Mouse (Mus musculus) telencephalon, adult 2 months (tissue): Measurements from ENCODE around the gene Eno3.

Experiments
- DNase-seq: peaks from one replicate; pipeline ENCODE4 v3.0.0-alpha.2; 2011; ENCODE audit warnings: low read depth, low spot score

Eno3 gene

DNA sequence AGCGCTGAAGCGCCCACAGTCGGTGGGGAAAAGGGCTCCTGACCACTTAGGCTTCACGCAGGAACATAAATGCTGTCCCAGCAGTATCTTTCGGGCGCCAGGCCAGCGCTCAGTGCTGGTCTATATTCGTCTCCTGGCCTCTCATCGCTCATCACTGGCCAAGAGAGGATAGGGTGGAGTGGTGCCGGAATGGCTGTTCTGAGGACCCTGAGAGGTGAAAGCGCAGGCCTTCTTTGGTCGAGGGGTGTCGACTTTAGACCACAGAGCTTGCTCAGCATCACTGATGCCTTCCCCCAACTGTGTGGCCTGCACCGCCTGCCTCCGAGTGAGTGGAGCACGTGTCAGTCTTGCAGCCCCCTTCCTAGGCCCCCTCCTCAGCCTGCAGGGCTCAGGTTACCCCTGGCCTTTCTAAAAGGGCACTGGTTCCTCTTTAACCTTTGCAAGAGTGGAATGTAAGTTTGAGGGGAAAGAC is 510 bp upstream of the Eno3 start:
- no peak for DNase-seq

DNA sequence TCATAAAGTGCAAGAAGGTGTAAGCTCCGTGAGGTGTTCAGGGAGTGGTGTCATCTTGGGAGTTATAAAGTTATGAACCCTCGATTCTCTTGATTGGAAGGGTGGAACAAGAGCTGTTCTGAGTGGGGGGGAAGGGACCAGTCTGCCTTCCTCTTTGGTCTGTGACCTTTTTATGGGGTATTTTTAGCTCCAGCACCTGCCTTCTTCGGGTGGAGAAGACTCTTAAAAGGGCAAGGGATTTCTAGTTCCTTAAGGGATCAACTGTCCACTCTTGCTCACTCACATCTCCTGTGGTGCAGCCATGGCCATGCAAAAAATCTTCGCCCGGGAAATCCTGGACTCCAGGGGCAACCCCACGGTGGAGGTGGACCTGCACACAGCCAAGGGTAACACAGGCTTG is 571 bp downstream of the Eno3 start:
- DNase-seq = no peak

DNA sequence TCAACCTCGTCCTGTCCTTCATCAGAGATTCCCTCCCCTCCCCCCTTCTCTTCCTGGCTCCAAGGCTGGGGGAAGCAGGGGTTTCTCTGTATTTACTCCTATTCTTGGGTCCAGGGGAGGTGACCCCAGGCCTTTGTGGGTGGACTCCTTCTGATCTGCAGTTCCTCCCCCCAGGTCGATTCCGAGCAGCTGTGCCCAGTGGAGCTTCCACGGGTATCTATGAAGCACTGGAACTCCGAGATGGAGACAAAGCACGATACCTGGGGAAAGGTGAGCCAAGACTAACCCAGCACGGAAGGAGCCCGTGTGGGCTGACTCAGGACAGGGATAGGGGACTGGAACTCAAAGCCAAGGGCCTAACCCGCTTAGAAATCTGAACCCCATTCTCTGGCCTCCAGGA is 989 bp downstream of the Eno3 start:
- no peak for DNase-seq

DNA sequence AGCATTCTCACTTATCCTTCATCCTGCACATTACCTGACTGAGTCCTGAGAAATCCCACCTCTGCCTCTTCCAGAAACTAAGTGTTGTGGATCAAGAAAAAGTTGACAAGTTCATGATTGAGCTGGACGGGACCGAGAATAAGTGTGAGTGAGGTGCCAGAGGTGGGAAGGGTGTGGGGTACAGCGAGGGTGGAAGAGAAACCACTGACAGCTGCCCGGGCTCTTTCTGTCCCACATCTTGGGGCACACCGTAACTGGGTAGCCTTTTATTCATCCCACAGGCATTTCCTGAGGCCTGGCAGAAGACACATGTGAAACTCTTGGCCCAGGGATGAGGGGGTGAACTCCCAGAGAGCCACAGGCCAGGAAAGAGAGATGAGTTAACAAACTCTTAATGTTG is 1.5 kb downstream of the Eno3 start:
- no peak for DNase-seq

DNA sequence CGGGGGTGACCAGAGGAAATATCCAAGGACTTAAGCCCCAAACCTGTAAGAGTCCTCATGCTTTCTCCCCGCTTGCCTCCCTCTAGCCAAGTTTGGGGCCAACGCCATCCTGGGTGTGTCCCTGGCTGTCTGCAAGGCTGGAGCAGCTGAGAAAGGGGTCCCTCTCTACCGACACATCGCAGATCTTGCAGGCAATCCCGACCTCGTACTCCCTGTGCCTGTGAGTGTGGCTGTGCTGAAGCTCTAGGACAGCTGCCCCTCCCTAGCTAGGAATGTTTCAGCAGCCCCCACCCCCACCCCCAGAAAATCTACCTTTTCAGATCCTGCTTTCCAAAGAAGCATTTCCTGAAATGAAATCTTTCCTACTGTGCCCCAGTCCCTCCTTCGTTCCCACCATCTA is 1.9 kb downstream of the Eno3 start:
- no peak for DNase-seq

DNA sequence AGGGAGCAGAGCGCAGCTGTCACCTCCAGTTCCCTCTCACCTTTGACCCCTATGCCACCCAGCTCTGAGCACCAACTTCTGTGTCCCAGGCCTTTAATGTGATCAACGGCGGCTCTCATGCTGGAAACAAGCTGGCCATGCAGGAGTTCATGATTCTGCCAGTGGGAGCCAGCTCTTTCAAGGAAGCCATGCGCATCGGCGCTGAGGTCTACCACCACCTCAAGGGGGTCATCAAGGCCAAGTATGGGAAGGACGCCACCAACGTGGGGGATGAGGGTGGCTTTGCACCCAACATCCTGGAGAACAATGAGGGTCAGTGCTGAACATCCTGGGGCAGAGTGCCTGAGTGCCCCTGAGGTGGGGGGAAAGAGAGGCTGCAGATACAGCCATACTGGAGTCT is 3.6 kb downstream of the Eno3 start:
- DNase-seq = no peak

DNA sequence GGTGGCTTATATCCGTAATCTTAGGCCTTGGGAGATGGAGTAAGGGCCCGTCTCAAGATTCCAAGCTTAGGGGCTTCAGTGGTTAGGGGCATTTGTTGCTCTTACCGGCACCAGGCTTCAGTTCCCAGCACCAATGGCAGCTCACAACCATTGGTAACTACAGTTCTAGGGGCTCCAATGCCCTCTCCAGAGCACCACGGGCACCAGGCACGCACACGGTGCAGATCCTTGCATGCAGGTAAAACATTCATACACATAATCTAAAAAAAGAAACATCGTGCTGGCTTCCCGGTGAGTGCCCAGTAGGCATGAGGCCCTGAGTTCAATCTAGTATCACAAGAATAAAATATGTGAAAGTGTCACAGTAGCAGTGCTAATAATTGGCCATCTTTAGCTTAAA is 6.1 kb downstream of the Eno3 start:
- no peak for DNase-seq

DNA sequence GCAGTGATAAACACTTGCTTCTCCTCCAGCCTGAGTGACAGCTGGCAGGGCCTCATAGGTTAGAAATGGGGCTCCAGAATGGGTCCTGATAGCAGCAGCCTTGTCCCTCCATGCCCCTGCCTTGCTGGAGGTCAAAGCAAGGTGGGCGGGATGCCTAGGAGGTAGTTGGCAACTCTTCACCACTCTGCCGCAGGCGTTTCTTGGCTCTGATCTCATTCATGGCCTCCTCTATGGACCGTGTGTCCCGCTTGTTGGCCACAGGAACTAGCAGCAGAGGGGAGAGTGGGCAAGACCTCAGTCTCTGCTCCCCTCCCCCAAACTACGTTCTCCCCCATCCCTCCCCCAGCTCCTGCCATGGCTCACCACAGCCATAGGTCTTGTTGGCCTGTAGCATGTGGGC is 7.0 kb downstream of the Eno3 start:
- no peak for DNase-seq

DNA sequence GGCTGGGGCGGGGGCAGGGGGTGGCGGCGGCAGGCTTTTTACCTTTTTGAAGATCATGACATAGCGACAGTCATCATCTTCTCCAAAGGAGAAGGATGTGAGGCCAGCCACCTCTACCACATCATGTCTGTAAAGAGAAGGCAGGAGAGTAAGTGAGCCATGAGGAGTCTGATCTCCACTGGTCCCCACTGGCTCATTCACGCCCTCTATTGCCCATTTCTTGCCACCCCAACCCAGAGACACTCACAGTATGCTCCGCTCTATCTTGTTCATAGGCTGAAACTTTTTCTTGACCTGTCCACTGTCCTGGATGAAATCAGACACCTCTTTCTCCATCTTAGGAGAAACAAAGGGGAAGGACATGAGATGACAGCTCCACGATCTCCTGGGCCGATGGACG is 7.7 kb downstream of the Eno3 start:
- no peak for DNase-seq

DNA sequence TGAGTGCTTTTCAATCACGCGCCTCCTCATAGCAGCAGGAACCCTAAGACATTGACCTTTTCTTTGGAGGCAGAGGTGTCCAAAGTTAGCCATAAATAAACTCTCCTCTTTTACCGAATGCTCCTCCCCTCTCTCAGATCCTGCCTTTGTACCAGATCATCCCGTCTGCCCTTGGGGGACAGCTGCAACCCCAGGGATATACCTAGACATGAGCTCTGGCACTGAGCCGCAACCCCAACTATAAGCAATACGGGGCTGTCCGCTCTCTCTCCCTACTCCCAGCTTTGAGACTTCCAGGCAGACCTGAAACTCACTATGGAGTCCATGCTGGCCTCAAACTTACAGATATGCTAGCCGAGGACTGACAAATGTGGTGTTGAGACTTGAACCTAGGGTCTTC is 9.7 kb downstream of the Eno3 start:
- no peak for DNase-seq

DNA sequence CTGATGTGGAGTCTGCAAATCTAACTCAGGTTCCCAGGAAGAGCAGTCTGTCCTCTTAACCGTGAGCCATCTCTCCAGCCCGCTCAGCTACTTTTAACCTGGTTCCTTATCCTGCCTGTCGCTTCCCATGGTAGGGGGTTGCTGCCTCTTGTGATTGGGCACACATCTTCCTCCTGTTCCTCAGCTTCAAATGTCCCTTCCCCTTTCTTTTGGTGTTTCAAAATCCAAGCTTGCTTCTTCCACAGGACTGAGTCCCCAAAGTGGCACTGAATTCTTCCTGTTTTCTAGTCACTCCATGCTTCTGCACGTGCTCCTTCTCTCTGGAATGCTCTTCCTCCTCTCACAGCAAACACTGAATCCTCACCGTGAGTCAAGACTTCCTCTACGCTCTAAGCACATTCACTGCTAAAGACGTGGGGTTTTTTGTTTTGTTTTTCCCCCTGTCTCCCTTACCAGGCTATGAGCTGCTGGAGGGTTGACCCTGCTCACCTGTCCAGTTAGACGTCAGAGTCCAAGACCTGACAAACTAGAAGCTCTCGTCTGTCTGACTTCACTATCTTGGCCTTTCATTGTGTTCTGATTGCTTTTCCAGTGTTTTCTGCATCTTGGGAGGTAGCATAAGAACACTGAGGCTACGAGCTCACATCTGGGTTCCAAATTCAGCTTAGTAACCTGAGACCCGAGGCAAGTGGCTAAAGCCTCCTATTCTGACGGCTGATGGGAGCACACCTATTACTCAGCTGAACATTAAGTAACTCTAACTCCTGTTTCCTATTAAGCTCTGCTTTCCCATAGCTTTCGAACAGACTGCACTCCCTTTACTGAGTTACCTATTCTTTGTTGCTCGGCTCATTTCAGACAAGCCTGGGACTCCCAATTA is 10.5 kb downstream of the Eno3 start:
- no peak for DNase-seq

DNA sequence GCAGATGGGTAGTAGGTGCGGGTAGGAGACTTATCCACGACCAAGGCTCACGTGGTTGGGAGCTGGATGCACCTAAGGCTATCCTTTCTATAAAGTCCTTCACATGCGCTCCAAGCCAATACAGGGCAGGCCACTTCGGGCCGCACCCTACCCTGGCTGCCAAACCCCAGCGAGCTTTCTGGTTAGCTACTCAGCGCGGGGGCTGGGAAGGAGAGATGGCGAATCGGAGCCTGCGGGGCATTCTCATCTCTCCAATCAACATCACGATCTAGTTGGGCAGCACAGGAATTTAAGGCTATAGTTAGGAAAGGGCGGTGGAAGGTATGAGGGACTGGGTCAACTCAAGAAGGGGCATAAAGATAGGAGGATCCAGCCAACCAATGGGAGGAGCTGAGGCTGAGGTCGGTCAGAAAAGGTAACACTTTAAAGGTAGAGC is 11.4 kb downstream of the Eno3 start:
- DNase-seq = no peak

DNA sequence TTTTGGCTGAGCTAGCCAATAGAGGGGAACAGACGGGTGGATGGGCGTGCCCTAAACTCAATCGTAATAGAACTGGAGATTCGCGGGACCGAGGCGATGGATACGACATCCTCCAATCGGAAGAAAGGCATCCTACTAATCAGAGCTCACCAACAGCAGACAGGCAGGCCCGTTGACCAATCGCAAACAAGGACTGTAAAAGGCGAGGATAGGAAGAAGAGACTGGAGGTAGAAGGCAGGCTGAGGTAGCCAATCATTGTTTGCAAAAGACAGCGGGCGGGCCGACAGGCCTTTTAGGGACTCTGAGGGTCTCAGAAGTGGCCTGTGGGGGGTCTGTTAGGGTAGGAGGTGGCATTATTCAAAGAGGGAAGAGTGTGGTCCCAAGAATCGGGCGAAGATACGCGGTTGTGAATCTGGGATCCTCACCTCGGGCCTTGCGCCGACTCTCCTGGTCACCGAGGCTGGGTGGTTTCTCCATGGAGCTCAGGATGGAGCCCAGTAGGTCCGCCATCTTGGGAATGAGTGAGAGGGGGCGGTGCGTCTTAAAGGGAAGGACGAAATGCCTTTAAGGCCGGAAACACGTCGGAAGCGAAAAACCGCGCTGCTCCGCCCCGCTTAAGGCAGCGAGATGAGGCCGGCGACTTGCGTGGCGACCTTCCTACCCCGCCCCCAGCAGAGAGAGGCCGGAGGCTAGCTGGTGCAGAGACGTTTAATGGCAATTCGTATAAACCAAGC is 11.9 kb downstream of the Eno3 start, which contains the start of gene Spag7:
Gene Spag7 (minus strand): TSS at position 646 of the 735 bp plus-strand sequence.
- DNase-seq = peak; percentile 100

DNA sequence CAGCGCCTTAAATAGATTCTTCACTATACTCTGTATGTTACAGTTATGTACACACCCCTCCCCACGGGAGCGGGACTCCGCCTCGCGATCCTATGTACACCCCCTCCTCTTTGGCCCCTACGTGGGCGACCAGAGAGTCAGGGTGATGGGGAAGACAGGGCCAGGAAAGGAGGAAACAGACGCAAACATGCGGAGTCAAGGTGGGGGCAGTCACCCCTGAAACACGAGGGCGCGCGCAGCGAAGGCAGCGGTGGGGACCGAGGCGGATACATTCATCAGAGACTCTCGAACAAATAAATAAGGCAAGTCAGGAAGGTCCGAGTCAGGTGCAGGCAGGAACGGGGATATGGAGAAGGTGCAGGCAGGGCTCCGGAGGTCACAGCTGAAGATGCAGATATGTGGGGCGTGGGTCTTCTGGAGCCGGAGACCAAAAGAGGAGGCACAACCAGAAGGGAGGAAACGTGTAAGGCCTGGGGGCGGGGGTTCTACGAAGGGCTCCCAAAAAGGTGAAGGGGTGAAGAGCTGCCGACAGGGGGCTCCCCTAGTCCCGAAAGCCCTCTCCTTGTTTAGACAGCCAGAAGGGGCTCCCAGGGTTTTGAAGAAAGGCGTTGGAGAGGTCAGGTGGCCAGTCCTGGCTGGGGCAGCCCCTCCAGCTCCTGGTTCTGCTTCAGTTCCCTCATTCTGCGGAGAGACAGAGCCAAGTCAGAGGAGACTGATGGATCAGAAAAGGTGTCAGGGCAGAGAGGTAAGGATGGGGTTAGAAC is 12.8 kb downstream of the Eno3 start:
- DNase-seq = no peak

DNA sequence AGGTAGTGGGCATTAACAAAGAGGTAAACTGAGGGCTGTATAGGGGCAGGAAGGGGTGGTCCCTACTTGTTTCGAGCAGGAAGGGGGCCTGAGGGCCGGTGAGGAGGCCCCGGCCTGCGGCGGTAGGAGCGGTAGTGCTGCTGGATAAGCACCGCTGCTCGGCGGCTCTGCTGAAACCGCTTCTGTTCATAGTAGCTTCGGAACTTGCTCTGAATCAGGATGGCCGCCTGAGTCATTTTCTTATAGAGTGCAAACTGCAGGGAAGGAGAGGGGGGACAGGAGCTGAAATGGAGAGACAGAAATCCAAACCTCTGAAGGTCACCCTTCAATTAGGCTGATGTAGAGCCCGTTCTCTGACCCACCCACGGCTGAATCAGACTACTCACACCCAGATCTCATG is 13.5 kb downstream of the Eno3 start:
- DNase-seq = no peak

DNA sequence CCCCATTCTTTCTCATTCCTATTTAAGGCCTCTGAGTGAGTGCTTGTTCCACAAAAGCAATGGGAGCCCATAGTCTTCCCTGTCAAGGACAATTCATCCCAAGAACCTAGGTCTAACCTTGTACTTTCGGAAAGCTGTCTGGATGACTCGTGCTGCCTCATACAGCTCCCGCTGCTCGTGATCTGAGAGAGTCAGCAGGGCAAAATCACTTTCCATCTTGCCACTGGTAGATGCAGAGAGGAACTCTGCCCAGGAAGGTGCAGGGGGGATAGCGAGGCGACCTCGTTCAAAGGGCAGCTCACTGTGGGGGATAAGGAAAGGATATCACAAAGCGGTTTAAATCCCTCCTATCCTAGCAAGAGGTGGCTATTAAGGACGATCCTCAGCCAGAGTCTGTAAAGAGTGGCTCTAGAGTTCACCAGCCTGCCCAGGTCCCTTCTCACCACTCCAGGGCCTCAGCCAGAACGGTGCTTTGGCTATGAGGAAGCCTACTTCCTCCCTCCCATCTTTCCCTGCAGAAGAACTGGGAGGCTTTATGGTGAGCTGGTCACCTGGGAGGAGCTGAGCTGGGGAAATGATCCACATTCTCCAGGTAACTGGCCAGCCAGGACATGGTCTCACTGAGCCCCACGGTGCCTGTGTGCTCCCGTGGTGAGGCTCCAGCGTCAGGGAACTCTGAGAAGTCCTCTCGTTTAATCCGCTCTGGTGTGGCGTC is 14.5 kb downstream of the Eno3 start:
- DNase-seq = no peak

DNA sequence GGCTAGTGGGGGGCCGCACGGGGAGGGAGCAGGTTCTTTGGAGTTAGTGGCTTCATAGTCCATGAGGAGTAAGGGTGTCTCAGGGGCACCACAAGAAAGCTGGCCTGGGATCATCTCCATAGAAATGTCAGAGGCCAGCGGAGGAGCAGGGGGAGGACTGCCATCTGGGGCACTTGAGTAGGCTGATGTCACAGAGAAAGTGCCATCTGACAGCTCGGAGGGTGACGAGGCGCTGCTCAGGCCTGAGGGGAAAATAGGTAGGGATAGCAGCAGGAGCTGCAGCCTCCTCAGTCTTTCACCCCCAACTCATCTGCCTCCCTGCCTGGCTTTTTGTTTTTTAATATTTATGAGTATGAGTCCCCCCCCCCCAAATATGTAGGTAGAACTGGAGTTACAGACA is 17.0 kb downstream of the Eno3 start:
- no peak for DNase-seq

DNA sequence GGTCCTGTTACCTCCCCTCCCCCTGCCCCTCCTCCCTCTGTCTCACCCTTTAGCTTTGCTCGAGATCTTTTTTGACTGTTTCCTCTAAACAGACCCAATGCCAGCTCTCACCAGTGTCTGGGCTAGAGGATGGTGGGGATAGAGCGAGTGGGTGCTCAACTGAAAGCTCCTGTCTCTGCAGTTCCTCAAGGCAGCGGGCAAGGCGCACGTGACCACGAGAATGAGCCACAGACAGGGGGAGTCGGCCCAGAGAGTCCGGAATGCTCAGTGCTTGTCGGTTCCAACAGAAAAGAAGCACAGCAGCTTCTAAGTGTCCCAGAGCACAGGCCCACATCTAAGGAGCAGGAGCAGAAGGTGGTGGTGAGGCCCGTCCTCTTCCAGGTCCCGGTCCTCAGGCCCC is 17.5 kb downstream of the Eno3 start:
- DNase-seq = no peak

DNA sequence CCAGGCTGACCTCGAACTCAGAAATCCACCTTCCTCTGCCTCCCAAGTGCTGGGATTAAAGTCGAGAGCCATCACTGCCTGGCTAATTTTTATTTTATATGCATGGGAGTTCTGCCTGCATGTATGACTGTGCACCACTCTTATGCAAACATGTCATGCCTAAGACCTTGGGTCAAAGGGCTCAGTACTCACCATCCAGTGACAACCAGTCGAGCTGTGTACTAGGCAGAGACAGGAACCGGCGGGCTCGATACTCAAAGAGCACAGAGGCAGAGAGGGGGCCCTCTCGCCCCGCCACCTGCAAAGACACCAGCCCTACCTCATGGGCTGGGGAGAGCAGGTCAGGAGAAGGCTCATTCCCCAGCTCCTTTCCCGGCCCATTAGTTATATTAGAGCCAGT is 21.1 kb downstream of the Eno3 start:
- DNase-seq = no peak

DNA sequence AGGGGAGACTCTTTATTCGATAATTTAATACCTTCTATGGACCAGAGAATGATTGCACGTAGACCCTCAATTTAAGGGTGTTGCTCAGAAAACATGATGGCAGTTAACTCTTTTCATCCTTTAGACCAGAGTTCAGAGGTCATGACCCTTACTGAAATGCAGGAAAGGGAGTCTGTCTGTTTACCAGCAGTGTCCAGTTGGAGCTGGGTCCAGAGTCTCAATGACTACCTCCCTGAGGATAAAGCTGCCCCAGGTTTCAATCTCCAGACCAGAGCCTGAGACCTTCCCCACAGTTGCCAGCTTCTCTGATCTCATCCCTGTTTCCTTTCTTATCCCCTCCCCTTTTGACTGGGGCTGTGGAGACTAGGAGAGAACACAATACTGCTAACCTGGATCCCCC is 21.6 kb downstream of the Eno3 start:
- no peak for DNase-seq

DNA sequence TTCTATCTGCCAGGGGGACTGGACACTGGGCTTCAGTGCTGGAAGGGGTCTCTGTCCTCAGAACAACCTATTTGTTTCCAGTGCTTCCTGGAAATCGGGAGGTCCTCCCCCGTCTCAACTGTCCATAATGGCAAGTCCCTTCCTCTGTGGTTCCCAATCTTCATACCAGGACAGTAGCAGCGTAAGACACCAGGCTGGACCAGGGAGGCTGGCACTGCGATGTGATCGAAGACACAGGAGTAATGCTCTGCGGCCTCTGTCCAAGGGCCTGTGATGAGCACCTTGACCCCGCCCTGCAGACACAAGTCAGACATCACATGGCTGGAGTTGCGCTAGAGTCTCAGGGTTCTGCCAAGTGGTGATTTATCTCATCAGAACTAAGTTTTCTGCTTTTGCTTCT is 22.4 kb downstream of the Eno3 start:
- DNase-seq = no peak

DNA sequence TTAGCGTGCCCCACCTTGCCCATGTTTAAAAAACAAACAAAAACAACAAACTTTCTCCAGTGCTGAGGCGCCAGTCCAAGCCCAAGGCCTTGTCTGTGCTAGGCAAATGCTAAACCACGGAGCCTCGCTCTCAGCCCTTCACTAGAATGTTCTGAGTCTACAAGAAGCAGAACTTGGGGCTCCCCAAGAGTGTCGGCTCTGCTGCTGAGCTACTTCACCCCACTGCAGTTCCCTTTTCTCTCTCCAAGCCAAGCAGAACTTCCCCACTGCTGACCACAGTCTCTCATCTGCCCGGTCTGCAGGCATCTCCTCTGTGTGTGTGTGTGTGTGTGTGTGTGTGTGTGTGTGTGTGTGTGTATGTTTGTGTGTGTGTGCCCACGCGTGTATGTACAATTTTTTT is 22.9 kb downstream of the Eno3 start:
- DNase-seq = no peak
